Mouse (Mus musculus): ENCODE measurements around the gene Zfp423.

Gene Zfp423

GRCm38 (mm10) chr8:87959320-87959920, at the start of gene Zfp423:
Zfp423 (minus strand) TSS chr8:87959595.
- no peak for DNase-seq (ENCODE audit: low spot score)

GRCm38 (mm10) chr8:88006811-88007210, 47.4 kb upstream of the Zfp423 start:
- DNase-seq (ENCODE audit: low spot score) = no peak

GRCm38 (mm10) chr8:87984778-87985177, 25.4 kb upstream of the Zfp423 start:
- no peak for DNase-seq (ENCODE audit: low spot score)

- DNase-seq (ENCODE audit: low spot score) = no peak
Measured at GRCm38 (mm10) chr8:87984032-87984431, 24.6 kb upstream of the Zfp423 start.

GRCm38 (mm10) chr8:87982936-87983335, 23.5 kb upstream of the Zfp423 start:
- no peak for DNase-seq (ENCODE audit: low spot score)

- DNase-seq (ENCODE audit: low spot score) = no peak
Measured at GRCm38 (mm10) chr8:87975466-87975809, 16.0 kb upstream of the Zfp423 start.

GRCm38 (mm10) chr8:87974759-87975465, 15.5 kb upstream of the Zfp423 start:
- DNase-seq (ENCODE audit: low spot score) = no peak

GRCm38 (mm10) chr8:87974122-87974758, 14.8 kb upstream of the Zfp423 start:
- DNase-seq (ENCODE audit: low spot score) = no peak

GRCm38 (mm10) chr8:87967866-87968620, 8.6 kb upstream of the Zfp423 start:
- DNase-seq (ENCODE audit: low spot score) = no peak

- no peak for DNase-seq (ENCODE audit: low spot score)
Measured at GRCm38 (mm10) chr8:87967057-87967820, 7.8 kb upstream of the Zfp423 start.

- DNase-seq (ENCODE audit: low spot score) = no peak
Measured at GRCm38 (mm10) chr8:87962514-87963225, 3.3 kb upstream of the Zfp423 start.

- DNase-seq (ENCODE audit: low spot score) = no peak
Measured at GRCm38 (mm10) chr8:87961680-87962513, 2.5 kb upstream of the Zfp423 start.

- DNase-seq (ENCODE audit: low spot score) = no peak
Measured at GRCm38 (mm10) chr8:87961108-87961507, 1.7 kb upstream of the Zfp423 start.

GRCm38 (mm10) chr8:87960061-87960749, 810 bp upstream of the Zfp423 start:
- peak; percentile 47 for DNase-seq (ENCODE audit: low spot score)

- no peak for DNase-seq (ENCODE audit: low spot score)
Measured at GRCm38 (mm10) chr8:87958451-87959319, 710 bp downstream of the Zfp423 start.

GRCm38 (mm10) chr8:87957871-87958450, 1.4 kb downstream of the Zfp423 start:
- DNase-seq (ENCODE audit: low spot score) = no peak

- no peak for DNase-seq (ENCODE audit: low spot score)
Measured at GRCm38 (mm10) chr8:87956001-87956400, 3.4 kb downstream of the Zfp423 start.

GRCm38 (mm10) chr8:87953473-87953872, 5.9 kb downstream of the Zfp423 start:
- DNase-seq (ENCODE audit: low spot score) = no peak

All from left cerebral cortex, adult 11 months (tissue).